Mouse (Mus musculus): ENCODE data around the gene Sipa1l2.

The Sipa1l2 gene

DNA sequence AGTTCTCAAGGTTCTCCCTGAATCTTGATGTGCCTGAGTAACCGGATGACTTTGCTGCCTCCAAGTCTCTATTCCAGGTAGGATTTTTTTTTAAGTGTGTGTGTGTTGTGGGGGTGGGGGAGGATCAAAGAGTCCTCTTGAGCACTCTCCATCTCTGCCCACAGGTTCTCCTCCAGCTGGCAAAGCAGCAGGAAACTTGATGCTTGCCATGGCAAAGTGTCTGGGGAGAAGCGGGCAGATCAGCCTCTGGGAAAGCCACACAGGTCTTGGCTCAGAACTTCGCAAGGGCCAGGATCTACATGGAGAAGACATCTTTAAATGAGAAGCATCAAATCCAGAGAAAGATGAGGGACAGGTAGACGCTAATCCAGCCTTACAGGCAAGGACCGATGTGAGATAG is 10.8 kb upstream of the Sipa1l2 start:
- no peak for DNase-seq (ENCODE audit: low read depth)

DNA sequence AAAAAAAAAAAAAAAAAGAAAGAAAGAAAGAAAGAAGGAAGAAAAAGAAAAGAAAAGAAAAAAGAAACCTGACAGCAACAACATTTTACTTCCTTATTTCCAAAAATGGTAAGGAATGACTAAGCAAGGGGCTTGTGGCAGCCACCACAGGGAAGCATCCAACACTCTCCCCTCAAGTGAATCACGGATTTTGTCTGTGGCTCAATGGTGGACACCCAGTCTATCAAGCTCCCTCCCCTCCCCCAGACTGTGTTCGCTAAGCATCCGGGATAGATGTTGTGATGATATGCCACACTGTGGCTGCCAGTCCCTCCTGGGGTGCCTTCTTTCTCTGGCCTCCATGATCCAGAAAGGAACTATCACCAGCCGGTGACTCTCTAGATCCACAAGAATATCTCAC is 6.5 kb upstream of the Sipa1l2 start:
- no peak for DNase-seq (ENCODE audit: low read depth)

DNA sequence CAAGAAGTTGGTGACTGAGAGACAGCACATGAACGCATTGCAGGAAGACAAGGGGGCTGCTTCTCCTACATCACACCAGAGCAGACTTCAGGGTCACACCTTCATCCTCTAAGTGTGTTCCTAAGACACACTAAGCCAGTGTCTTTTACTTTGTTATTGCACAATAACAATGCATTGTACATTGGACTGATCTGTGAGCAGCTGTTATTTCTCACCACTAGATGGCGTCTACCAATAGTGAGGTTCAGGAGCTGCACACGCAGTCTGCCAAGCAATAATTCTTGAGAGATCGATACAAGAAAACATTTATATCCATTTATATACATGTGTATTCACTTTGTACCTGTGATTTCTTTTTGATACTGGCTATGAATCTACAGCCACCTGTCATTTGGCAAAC is 4.7 kb upstream of the Sipa1l2 start:
- no peak for DNase-seq (ENCODE audit: low read depth)

DNA sequence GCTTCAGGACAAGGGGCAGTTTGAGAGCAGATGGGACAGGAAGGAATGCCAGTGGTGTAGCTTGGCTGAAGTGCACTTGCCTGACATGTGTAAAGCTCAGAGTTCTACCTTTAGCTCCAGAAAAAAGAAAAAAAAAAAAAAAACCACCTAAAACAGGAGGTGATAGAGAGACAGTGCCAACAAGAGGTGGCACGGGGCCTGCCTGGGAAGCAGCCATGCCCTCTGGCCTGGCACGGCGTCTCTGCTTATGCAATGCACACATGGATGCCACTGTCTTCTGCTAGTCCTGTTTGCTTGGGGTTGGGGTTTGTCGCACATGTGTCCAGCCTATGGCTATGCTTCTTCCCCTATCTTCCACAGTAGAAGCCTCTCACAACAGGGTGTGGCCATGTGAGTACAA is 2.6 kb upstream of the Sipa1l2 start:
- DNase-seq (ENCODE audit: low read depth) = no peak

DNA sequence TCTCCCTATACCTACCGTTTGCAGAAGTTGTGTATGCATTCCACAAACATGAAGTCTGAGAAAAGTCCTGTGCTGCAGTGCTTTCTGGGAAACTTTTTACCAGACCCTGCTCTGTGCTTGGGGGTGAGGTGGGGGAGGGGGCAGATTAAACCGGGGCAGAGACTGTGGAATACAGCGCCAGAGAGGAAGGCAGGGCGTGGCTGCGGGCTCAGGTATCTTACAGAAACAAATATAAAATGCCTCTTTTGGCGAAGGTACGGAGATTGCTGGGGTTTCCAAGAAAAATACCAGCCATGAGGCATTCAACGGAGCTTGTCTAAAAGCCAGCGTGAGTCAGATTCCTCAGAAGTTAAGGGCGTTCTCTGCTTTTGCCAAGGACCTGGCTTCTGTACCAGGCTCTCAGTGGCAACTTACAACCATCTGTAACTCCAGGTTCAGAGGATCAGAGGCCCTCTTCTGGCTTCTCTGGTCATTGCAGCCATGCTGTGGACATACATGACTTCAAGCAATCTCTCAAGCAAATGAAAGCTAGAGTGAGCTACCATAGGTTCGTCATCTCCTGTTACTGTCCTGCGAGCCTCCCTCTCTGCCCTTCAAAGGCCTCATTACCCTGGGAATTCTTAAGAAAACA is 1.3 kb upstream of the Sipa1l2 start:
- no peak for DNase-seq (ENCODE audit: low read depth)

GRCm38 (mm10) chr8:125570389-125570788 is 781 bp upstream of the Sipa1l2 start:
- no peak for DNase-seq (ENCODE audit: low read depth)

GRCm38 (mm10) chr8:125568851-125569532 is 616 bp downstream of the Sipa1l2 start:
- DNase-seq (ENCODE audit: low read depth) = no peak

GRCm38 (mm10) chr8:125568421-125568850 is 1.2 kb downstream of the Sipa1l2 start:
- DNase-seq (ENCODE audit: low read depth) = peak; percentile 49

- no peak for DNase-seq (ENCODE audit: low read depth)
Observed at GRCm38 (mm10) chr8:125567569-125567968, 2.0 kb downstream of the Sipa1l2 start.

DNA sequence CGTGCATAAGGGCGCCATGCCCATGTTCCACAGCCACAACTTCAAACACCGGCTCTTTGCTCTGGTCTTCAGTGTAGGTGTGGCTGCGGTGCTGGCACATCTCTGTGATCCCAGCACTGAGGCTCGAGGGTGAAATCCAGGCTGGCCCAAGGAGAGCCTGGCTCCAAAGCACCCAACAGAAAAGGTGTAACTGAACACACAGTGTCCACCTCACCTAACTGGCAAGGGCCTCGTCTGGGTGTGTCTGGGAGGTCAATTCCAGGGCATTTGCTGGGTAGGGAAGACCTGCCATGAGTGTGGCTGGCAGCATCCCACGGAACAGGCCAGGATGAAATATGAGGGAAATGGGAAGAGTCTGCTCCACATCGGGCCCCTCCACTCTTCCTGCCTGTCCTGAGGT is 6.7 kb downstream of the Sipa1l2 start:
- DNase-seq (ENCODE audit: low read depth) = no peak

GRCm38 (mm10) chr8:125560825-125561490 is 8.7 kb downstream of the Sipa1l2 start:
- no peak for DNase-seq (ENCODE audit: low read depth)

DNA sequence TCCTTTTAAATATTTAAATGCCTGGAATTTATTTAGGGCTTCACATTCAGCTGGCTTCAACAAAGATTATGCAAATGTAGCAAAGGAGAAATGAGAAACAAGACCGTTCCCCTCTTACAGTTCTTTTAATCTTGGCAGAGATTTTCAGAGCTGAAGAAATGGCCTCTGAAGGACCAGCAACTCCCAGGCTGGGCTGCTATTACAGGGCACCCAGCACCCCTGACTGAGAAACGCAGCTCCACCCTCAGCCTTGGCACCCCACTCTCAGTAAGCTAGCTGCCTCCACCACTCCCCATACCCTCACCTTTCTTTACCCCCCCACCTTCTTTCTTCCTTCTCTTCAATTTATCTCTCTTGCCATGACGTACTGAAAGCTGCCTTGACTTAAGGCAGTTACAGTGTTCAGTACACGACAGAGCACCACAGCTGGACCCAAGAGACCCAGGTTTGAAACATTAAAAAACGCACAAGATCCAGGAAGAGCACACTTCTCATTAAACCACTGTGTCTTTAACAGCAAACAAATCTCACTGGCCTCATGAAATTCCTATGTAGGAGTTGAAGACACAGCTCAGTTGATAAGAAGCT is 10.4 kb downstream of the Sipa1l2 start:
- no peak for DNase-seq (ENCODE audit: low read depth)

DNA sequence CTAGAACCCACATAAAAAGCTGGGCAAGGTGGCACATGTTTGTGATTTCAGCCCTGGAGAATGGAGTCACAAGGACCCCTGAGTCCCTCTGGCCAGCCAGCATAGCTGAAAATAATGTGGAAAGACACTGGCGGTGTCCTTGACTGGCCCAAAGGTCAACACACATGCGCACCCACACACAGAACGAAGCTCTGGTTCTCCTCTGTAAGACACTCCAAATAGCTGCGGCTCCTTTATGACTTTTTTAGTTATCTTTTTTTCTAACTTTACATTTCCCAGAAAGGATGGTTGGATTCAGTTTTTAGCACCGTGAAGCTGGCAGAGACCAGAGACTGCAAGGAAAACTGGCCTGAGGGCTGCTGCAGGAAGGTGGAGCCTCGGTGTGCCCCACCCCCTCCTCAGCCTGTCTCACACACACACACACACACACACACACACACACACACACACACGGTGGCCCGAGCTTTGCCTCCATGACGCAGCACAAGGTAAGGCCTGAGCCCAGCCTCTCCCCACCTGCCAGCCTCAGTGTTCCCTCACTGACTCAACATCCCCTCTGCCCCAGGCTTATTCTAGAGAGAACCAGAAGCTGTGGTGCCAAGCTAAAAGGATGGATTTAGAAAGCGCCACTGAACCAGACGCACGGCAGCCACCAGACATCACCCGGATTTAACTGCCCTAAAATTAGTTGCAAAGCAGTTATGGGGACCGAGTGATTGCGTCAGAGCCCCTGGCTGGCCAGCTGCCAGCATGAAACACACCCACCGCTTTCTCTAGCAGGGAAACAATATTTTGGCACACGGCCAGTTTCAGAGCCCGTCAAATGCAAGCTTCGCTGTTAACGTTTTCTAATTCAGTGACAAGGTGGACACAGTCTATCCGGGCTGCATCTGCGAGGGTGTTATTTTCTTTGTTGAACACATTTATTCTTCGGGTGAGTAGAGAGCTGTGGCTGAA is 11.2 kb downstream of the Sipa1l2 start:
- DNase-seq (ENCODE audit: low read depth) = peak; percentile 79

DNA sequence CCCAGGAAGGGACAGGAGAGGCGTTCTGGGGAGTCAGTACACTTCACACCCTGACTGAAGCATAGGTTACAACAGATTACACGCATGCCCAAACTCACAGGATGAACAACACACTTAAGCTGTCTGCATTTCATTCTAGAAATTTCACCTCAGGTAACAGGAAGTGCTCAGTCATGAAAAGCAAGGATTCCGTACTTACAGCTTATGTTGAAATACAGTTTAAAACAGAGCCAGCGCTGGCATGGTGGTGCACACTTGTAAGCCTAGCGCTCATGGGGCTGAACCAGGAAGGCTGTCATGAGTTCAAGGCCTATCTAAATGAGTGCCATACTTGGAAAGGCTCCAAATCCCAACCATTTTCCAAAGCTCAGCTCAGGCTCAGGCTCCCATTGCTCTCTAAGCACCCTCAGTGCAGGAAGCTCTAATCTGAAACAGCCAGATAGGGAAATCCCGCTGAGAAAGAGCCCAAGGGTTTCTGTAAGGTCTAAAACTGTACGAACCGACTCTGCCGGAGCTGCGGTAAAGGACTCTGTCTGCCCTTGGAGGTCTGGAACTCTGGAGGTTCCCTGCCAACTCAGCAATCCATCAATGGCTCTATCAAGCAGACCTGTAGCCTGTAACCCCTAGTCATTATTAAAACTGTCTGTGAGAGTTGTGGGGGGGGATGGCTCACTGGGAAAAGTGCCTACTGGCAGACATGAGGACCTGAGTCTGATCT is 12.1 kb downstream of the Sipa1l2 start:
- DNase-seq (ENCODE audit: low read depth) = no peak

DNA sequence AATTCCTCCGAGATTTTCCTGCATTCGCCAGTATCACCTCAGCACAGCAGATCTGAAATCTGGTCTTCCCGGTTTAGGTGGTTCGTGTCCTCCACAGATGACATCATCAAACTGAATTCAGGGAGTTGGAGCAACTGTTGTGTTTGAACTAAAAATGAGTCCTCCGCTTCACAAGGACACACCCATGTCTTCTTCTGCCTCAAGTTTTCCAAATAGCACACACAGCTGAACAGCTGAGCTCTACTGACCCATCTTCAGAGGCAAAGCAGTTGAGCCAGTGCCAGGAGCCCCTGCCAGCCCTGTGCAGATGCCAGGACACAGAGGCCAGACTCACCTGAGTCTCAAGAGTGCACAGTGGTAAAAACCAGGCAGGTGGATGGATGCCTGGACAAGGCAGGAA is 12.9 kb downstream of the Sipa1l2 start:
- DNase-seq (ENCODE audit: low read depth) = no peak

DNA sequence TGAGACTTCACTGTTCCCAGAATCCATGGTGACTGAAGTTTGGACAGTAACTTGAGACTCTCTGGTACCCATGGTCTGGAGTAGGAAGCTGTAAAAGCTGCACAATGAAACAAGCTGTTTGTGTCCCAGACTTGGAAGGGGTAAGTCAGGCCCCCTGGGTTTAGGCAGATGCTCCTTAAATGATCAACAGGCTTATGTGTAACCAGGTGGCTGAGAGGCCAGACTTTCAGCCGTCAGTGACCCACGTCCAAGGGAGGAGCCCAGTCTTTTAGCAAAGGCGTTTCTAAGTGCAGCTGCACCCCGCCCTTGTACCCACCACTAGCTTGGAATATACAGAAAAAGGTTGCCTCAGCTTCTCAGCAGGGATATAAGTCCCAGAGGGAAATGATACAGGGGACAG is 19.0 kb downstream of the Sipa1l2 start:
- no peak for DNase-seq (ENCODE audit: low read depth)

- DNase-seq (ENCODE audit: low read depth) = no peak
Observed at GRCm38 (mm10) chr8:125547296-125547695, 22.3 kb downstream of the Sipa1l2 start.

GRCm38 (mm10) chr8:125545866-125546265 is 23.7 kb downstream of the Sipa1l2 start:
- DNase-seq (ENCODE audit: low read depth) = no peak

DNA sequence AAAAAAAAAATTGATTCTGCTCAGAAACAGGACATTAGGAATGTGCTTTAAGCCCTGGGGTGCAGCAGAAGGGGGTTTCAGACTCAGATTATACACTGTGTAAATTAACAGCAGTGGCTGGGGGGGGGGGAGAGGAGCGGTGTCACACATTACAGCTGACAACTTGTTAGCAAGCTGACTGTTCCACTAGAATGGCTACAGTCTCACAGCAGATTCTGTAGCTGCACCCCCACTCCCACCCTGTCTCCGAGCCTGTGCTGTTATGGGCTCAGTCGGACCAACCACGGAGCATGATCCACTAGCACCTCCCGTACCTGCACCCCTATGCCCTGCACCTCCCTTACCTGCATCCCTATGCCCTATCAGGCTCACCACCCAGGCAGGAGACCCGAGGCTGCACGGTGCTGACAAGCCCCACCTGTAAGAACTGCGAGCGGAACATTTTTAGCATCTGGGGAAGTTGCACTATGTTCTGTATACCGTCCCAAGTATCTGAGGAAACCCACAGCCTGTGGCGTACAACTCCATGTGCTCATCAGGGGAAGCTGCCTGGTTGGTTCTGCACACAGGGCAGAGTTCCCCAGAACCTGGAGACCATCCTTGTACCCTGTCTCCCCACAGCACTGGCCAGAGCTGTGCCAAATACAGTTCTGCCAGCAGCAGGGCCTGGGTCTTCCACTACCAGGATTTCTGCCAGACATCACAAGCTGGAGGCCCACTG is 26.6 kb downstream of the Sipa1l2 start:
- no peak for DNase-seq (ENCODE audit: low read depth)

Measured in c-Kit-positive CD71-negative TER-119-negative erythroid progenitor cells, embryonic 14.5 days (primary cell).